Mouse (Mus musculus) ovary, postnatal 36 days (tissue): ENCODE results near the gene Gpx2.

Source experiments
- DNase-seq: peaks from one replicate; pipeline ENCODE4 v3.0.0; 2022; ENCODE audit warnings: low spot score, mixed read lengths

Gene Gpx2

DNA sequence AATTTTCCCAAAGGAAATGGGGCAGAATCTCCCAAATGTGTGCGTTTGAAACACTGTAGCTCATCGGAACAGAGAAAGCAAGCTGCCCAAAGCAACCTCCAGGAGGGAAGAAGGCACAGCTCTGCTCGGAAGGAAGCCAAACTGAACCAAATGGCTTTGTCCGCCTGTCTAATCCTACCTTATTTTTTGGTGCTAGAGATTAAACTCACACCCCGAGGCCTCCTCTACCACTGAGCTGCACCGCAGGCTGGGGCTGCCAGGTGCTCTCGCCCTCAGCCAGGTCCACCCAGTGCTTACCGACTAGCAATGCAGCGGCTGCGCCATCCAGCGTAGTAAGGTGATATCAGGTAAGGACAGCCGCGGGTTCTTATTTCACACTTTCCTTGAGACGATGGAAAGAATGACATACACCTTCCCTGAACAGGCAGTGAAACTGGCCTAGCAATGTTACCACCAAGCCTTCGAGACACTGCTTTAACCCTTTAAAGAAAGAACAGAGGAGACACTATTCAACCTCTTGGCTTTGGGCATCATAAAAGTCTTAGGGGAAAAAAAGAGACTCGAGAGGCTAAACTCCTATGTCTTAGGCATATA, 44.4 kb downstream of the Gpx2 start:
- no peak for DNase-seq
